Mouse (Mus musculus) heart, postnatal 14 days (tissue): ENCODE measurements around the gene Pla2r1. TPM values are rescaled to one million over a fixed set of nuclear protein-coding genes. Genes with fewer than 3 reads are reported as not detected.
A peak's percentile ranks its signal among the peaks of the same experiment; 100 is the strongest.

ENCODE experiments used
- DNase-seq, 2 experiments: peaks; one replicate each; pipeline ENCODE4 v3.0.0; 2021 to 2022
- intact Hi-C: fragments of 180-260 bp; cut with DNase I; formaldehyde crosslinking; loops from one replicate; pipeline ENCODE4 v1.15.1; 2025
- total RNA-seq, 2 experiments: library from RNA; stranded (reverse); gene quantifications; 2 replicates each; pipeline ENCODE4 v1.2.3; 2021

Pla2r1 gene
- total RNA-seq, 2 experiments from 2014 or later, result 1.8 to 3.1 TPM

DNA sequence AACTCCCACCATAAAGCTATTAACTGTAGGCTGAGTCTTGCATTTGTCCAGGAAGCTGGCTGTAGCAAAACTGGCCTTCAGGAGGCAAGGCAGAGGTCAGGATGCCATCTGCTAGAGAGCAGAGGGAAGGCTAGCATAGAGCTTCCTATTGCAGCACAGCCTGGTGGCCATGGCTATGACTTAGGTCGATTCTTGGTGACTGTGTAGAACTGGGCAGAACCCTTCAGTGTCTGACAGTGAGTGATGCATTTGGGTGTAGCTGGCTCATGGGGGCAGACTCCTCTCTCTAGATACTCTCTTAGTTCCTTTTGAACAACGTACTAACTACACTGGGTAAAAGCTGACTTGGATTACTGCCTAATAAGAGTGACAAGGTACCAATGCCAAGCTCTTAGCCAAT is 48.0 kb downstream of the Pla2r1 start:
- no peak for DNase-seq
- intact Hi-C loops, result no loop called here

DNA sequence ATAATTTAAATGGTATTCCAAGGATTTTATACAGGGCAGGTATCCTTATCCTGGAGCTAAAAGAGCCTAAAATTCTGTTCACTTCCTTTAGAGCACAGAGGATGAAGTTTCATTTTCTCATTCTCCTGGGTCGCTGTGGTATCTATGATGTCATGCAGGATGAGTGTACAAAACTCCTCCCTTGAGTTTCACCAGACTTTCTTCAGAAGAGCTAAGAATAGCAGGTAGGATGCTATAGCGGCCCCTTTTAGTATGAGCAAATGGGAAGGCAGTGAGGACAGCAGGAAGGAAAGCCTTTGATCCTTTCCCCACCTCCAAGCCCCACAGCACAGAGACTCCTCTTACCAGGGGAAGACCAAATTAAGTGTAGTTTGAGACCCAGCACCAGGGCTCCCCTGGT is 48.4 kb downstream of the Pla2r1 start:
- intact Hi-C loops, result no loop called here
- no peak for DNase-seq

DNA sequence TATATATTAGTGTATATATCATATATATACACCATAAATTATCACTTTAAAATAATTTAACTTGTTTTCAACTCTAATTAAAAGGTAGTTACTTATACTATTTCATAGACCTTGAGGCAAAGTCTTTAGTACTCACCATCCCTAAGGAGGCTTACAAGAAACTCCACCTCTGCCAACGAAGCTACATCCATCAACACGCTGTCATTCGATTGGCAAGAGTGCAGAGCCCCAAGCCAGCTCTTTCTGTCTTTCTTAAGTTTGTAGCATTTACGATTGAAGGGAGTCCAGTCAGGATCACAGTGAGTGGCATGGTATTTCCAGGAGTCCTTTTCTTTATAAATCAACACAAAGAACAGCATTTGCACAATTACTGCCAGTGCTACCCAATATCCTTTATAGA is 49.1 kb downstream of the Pla2r1 start:
- intact Hi-C loops, result no loop called here
- no peak for DNase-seq

DNA sequence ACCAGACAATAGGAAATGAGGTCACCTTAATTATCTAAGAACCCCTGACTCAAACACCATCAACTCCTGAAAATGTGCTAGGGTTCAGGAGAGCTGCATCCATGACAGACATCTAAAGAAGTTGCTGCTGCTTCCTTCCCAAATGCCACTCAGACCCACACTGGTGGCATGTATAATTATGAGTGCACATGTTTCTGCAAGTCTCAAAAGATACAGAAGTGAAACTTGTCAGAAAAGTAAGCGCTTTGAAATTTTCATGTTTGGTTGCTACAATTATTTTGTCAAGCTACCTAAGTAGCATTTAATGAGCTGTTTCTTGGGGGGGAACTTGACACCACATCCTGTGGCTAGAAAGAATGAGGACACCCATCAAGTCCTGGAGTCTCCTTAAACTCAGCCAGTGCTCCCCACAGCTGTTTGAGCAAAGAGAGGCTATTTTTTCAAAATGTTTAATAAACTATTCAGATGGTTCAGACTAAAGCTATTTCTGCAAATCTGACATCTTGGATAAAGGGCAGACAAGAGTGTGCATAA is 52.5 kb downstream of the Pla2r1 start:
- intact Hi-C loops, result no loop called here
- no peak for DNase-seq

DNA sequence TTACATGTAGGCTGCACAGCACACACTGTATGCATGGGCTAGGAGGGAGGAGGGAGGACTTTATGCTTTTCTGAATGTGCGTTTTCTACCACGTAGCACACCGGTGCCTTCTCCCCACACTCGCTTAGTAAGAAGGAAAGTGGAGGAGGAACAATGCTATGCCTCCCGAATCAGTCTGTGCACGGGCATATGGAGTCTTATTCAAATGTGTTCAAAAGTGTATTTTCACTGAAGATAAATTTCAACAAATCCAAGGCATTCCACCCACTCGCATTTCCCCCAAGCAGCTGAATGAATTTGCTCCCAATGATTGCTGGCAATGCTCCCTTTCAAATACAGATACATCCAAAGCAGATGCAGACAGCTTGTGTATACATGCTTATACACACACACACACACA is 73.2 kb downstream of the Pla2r1 start:
- intact Hi-C loops, result no loop called here
- DNase-seq, result no peak

DNA sequence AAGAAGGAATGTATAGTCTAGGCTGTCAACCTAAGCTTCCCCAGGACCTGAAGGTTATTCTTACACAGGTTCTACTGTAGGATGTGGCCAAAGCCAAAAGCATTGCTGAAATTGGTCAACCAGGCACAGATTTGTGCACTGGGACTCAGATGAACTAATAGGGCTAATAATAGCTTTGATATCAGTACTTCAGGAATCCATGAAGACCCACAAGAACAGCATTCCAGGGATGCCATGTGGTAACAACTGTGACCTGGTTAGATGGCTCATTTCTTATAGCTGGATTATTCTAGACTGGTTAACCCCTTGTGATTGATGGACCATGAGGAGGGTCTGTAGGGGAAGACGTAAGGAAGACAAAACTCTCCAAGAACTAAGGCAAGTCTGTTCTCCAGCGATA is 74.3 kb downstream of the Pla2r1 start:
- intact Hi-C loops, result no loop called here
- no peak for DNase-seq

DNA sequence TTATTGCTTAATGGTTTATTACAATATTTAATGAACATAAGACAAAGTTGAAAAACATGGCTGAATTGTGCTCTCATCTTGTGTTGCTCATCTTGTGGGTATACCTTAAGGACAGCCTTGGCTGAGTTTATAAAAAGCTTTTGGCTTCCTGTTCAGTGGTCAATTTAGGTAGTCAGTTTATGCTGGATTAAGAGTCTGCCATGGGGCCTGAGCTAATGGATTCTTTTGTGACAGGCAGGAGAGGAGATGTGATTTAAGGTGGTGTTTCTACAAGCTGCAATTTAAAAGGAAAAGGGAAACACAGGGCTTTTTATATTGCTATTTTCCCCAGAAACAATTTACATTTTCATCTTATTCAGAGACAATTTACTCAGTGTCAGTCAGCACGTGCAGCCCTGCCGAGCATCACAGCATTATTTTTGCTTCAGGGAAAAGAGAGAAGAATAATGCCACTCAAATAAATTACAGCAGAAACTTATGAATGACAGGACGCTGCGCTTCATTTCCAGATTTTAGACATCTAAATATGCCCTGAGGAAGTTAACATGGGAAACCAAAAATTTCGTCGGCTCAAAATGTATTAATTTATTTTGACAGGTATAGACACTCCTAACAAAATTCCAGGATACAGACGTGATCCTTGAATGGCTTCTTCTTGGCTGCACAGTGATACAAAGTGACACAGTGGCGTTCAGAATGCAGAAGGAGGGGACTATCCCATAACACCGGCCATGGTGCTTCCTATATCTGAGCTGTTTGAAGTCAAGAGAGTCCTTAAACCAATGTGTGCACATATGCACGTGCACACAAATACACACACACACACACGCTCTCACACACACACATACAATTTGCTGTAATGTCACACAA is 84.0 kb downstream of the Pla2r1 start:
- DNase-seq, result no peak
- intact Hi-C loops, result no loop called here

DNA sequence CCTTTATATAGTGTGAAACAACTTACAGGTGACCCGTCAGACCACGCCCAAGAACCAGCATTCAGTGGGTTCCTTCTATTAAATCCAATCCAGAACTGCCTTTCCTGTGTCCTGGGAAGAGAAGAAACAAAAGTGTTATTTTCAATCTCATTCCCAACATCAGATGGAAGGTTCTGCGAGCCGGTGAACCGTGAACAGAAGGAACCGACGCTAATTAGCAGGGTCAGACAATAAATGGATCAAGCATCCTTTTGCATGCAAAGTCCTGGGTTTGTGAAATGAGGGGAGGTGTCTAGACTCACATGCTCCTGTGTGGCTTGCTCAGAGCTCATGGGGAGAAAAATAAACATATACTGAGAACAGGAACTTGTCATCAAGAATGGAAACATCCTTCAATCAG is 100.7 kb downstream of the Pla2r1 start:
- no peak for DNase-seq
- intact Hi-C loops, result no loop called here

DNA sequence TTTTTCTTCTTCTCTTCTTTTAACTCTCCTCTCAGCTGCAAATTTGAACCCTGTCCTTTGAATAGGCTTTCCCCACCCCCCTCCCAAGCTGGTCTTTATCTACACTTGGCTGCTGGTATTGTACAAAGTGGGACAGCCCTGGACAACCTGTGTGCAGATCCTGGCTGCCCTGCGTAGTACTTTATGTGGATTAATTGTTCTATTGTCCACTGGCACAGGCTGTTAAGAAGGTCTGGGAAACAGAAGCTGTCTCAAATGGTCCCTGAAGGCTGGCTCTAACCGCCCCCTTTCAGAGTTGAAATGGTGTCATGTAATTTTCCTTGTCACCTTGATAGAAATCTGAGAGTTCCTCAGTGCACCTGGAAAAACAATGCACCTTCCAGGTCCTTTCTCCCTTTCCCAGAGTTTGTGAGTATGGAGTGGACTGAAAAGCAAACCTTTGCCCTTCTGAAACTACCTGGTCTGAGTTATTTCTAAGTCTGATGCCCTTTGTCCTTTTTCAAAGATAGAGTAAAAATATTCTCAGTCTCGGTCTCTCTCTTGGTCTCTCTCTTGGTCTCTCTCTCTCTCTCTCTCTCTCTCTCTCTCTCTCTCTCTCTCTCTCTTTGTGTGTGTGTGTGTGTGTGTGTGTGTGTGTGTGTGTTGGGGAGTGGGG is 101.9 kb downstream of the Pla2r1 start:
- DNase-seq, result no peak
- intact Hi-C loops, result no loop called here

DNA sequence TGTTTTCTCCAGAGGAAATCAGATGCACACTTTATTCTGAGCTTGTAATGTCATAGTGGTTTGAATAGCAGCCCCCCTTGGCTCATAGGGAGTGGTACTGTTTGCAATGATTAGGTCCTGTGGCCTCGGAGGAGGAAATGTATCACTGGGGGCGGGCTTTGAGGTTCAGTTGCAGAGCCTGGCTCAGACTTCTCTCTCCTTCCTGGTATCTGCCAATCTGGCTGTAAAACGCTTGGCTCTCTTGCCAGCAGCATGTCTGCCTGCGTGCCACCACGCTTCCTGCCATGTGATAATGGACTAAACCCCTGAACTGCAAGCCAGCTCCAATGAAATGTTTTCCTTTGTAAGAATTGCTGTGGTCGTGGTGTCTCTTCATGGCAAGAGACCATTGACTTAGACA is 103.4 kb downstream of the Pla2r1 start:
- intact Hi-C loops, result loop anchor here (10.0 kb wide), 1 partner anchor 1005 kb away; no protein-coding TSS in a partner anchor
- no peak for DNase-seq

DNA sequence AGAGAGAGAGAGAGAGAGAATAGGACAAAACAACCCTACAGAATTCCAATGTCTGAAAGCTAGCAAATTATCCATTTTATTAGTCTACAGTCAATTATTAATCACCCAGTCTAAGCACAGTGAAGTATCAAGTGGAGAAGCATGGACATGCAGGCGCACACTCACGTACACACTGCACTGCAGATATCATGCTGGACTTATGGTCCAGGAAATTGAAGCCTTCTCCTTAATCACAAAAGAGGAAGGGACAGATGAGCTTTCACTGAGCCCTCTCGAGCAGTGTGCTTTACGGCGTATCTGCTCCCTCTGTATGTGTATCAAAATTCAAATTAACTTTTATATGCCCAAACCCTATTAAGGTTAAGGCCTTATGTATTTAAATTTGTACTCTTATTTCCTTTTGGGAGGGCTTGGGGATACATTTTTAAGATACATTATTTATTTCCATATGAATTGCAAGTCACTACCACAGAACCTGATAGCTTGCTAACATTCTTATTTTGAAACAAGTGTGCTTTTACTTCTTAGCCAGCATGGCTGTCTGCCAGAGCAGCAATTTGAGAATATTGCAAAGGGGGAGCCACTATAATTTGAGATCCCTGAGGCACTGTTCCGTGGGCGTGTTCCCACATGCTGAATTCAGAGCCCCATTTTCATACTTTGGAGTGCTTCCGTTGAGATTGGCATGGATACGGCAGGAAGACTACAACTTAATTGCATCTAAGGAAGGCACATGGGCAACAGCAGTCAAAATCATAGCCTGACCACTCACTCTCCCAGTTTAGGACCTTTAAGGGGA is 108.2 kb downstream of the Pla2r1 start:
- intact Hi-C loops, result loop anchor here (10.0 kb wide), 1 partner anchor 1010 kb away; no protein-coding TSS in a partner anchor
- DNase-seq, result peak in 1 of 2 experiments; percentile 5

DNA sequence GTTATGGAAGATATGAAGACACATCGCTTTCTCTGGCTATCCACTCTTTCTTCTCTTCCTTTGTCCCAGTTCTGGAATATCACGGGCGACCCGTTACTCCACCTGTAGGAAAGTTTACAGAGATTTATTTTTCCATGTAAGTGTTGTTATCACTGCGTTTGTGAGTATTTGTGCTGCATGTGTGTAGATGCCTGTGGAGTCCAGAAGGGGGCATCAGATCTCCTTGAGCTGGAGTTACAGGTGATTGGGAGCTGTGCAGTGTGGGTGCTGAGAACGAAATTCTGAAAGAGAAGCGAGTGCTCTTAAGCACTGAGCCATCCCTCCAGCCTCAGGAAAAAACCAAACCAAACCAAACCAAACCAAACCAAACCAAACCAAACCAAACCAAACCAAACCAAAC is 109.8 kb downstream of the Pla2r1 start:
- intact Hi-C loops, result loop anchor here (10.0 kb wide), 1 partner anchor 1012 kb away; no protein-coding TSS in a partner anchor
- no peak for DNase-seq

DNA sequence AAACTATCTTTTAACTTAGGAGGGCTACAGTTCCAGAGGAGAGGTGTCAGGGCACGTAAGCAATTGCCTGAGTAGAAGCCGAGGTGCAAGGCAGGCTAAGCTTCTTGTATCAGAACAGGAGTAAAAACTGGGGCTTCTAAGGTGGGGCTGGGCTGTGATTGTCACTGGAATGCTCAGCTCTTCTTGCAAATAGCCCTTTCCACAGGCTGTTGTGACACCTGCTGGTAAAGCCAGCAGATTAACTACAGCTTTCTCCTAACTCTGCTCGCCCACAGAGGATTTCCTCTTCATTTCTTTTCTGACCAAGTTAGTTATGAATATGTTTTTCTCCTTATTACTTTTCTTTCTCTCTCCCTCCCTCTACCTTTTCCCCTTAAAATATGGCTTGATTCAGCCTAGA is 111.2 kb downstream of the Pla2r1 start:
- intact Hi-C loops, result loop anchor here (10.0 kb wide), 1 partner anchor 1013 kb away; no protein-coding TSS in a partner anchor
- peak in 1 of 2 experiments; percentile 2 for DNase-seq

DNA sequence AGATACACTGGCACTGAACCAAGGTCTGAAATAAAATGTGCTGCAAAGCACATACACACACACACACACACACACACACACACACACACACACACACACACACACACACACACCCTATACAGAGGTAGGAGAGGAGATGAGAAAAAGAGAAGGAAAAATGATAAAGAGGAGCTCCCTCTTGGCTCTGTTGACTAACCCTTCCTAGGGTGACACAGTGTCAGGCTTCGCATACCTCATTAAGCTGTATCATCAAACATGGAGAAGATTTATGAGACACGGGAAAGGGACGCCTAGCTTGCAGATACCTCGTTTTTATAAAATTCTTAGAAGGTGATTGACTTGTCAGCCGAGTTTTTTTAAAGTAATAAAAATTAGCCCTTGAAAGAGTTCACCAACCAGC is 116.3 kb downstream of the Pla2r1 start:
- intact Hi-C loops, result no loop called here
- no peak for DNase-seq

DNA sequence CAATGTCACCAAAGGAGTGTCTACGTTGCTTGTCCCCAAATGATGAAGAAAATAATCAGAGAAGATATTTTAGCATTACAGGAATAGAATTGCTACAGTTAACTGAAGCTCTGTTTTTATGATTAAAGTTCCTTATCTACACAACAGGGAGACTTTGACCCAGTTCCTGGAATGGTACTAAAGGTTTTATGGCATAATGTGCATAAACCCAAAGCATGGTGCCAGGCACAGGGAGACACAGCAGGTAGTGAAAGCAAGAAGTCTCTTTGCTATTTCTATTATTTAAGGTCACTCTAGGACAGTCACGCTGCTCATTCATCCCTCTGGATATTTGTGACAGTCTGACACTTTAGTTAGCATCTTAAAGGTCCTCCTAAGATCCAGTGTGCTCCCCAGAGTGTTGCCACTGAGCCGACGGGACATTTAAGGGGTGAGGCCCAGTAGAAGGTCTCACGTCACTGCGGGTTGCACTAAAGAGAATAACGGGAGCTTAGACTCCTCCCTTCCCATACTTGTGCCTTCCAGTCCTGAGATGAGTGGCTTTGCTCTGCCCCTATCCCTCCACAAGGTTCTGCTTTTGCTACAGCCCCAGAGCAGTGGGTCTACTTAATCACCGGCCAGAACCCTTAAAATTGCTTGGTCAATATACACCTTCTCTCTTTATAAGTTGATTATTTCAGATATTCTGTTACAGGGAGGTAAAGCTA is 122.6 kb downstream of the Pla2r1 start:
- DNase-seq, result no peak
- intact Hi-C loops, result no loop called here

DNA sequence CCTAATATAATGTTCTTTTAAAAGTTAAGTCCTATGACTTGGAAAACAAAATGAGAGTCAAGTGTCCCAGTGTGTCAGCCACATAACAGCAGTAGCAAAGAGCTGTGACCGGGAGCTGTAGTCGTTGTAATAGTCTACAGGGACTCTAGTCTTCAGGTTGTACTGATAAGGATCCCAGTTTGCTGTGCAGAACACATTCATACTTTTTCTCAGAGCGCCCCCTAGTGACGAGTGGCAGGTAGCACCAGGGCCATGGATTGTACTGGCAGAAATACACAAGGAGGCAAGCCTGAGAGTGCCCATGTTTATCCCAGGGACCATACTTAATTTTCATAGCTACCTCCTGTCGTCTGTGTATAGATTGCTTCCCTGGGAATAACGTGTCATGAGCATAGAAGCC is 135.0 kb downstream of the Pla2r1 start:
- peak; percentile 72 to 84 for DNase-seq
- intact Hi-C loops, result loop anchor here (2.0 to 10.0 kb wide), 3 partner anchors 161 to 895 kb away; no protein-coding TSS in a partner anchor

DNA sequence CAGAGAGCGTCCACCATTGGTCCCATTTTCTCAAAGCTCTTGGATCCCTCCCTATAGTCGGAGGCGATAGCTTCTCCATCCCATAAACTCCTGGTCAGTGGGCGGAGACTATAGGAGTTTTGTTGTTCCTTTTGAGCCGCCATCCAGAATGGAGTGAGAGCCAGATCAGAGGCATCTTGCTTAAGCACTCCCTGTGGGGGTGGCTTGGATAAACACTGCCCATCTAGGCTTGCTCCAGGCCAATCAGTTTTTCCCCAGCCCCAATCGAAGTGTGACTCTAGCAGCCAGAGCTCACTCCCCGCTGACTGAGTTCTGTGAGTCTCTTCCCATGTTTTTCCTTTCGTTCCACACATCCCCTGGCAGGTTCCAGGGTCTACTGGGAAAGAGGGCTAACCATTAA is 138.8 kb downstream of the Pla2r1 start:
- DNase-seq, result no peak
- intact Hi-C loops, result loop anchor here (10.0 kb wide), 1 partner anchor 200 kb away; no protein-coding TSS in a partner anchor

DNA sequence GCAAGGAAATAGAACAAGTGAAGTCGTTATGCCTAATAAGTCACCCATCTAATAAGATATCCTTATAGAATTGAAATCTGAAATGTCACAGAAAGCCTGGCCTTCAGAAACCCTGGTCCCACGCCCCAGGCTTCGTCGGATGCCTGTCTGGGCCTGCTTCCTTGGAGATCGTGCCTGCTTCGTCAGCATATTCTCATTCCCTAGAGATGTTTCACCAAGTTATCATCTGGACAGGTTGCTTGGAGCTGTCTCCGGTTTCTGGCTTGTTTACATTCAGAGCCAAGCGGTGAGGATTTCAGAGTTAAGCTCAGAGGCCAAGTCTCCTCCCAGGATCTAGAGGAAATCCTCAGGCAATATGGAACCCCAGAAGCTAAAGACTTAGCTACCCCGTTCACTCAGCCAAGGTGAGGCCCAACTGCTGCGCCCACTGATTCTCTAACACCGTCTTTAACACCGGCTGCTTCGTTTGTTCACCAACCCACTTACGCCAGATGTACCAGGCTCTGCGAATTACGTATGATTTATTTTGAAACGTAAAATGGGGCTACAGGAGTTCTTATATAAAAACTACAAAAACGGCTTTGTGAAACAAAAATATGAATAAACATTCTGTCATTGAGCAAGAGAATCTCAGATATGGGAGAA is 140.0 kb downstream of the Pla2r1 start:
- intact Hi-C loops, result loop anchor here (10.0 kb wide), 1 partner anchor 198 kb away; no protein-coding TSS in a partner anchor
- no peak for DNase-seq

DNA sequence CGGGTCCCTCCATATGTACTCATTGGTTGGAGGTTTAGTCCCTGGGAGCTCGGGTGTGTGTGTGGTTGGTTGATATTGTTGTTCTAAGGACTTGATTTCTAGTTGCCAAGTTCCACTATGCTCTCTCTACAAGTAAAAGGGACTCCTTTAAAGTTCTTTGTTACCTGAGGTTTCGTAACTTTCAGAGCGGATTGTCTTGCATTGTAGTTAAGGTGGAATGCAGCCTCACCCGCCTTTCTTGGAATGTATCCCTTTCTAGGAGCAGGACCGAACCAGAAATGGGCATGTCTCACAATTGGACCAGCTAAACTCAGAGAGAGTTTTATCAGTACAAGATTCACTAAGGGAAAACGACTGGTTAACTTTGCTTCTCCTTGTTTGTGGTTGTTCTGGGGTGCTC is 141.9 kb downstream of the Pla2r1 start:
- intact Hi-C loops, result loop anchor here (10.0 kb wide), 1 partner anchor 196 kb away; no protein-coding TSS in a partner anchor

More for the DNA sequence above, 141.9 kb downstream of the Pla2r1 start:
- no peak for DNase-seq
